Mouse (Mus musculus) CH12.LX (cell line): ENCODE results near the gene Vps4b. TPM values are rescaled to one million over a fixed set of nuclear protein-coding genes. Genes with fewer than 3 reads are reported as not detected.
A peak's percentile ranks its signal among the peaks of the same experiment; 100 is the strongest.

Source experiments
- DNase-seq: peaks from one replicate; pipeline ENCODE4 v3.0.0-alpha.2; 2013; ENCODE audit errors: extremely low read depth
- H3K27ac ChIP-seq: 2 replicates; pipeline ENCODE4 v1.5.1; 2012; ENCODE audit warnings: low read depth, mild to moderate bottlenecking, control low read depth, moderate library complexity; ENCODE audit not compliant: insufficient read depth
- H3K27me3 ChIP-seq: replicated peaks from 2 replicates; pipeline ENCODE3; 2012; ENCODE audit warnings: inconsistent platforms
- H3K36me3 ChIP-seq, 2 experiments: replicated peaks in 1 of 2; 2 replicates each; pipeline versions ENCODE3 to v1.6.1; 2012; ENCODE audit warnings: inconsistent platforms in 1 of 2, low read length in 1 of 2, mild to moderate bottlenecking in 1 of 2, mixed read lengths in 1 of 2, moderate library complexity in 1 of 2; ENCODE audit not compliant: control insufficient read depth in 1 of 2, insufficient read depth in 1 of 2
- H3K4me1 ChIP-seq, 2 experiments: 2 replicates each; pipeline ENCODE4 v1.6.1; 2012; ENCODE audit warnings: inconsistent platforms in 1 of 2, moderate library complexity in 1 of 2; ENCODE audit not compliant: insufficient read depth in 2 of 2, control insufficient read depth in 1 of 2
- H3K4me2 ChIP-seq: 2 replicates; pipeline ENCODE4 v1.6.1; 2012; ENCODE audit warnings: low read depth, mild to moderate bottlenecking, control low read depth; ENCODE audit not compliant: poor library complexity, insufficient read depth, severe bottlenecking
- H3K4me3 ChIP-seq, 3 experiments: fragments of 150-350 bp in 1 of 3; sonication (generic) in 1 of 3; replicated peaks in 1 of 3; 2 replicates each; pipeline versions ENCODE3 to v1.5.1; 2011 to 2012; ENCODE audit warnings: low read depth in 2 of 3, low read length in 2 of 3, mild to moderate bottlenecking in 2 of 3, moderate library complexity in 2 of 3, control low read depth in 1 of 3, improper control_type of control experiment in 1 of 3, inconsistent platforms in 1 of 3, mixed read lengths in 1 of 3; ENCODE audit not compliant: poor library complexity in 1 of 3
- H3K79me2 ChIP-seq: replicated peaks from 2 replicates; pipeline ENCODE4 v1.6.1; 2012; ENCODE audit warnings: mild to moderate bottlenecking, moderate library complexity; ENCODE audit not compliant: control insufficient read depth, poor library complexity, insufficient read depth, severe bottlenecking; ENCODE audit errors: extremely low read depth
- H3K9ac ChIP-seq: 2 replicates; pipeline ENCODE4 v1.6.1; 2012; ENCODE audit warnings: low read depth, mild to moderate bottlenecking, control low read depth, moderate library complexity; ENCODE audit not compliant: insufficient read depth
- H3K9me3 ChIP-seq: replicated peaks from 2 replicates; pipeline ENCODE3; 2012; ENCODE audit warnings: low read length, inconsistent platforms, mixed read lengths
- CHD2 ChIP-seq: IDR thresholded peaks from 2 replicates; pipeline ENCODE4 v1.6.1; 2011; ENCODE audit warnings: low read length, improper control_type of control experiment
- CTCF ChIP-seq, 2 experiments: IDR thresholded peaks in 1 of 2; conservative IDR thresholded peaks in 1 of 2; 2 replicates each; pipeline ENCODE4 v1.5.1; 2011 to 2012; ENCODE audit warnings: low read depth in 2 of 2, low read length in 2 of 2, improper control_type of control experiment in 1 of 2, inconsistent platforms in 1 of 2, mild to moderate bottlenecking in 1 of 2, moderate library complexity in 1 of 2
- E2F4 ChIP-seq: IDR thresholded peaks from 2 replicates; pipeline ENCODE4 v1.6.1; 2011; ENCODE audit warnings: low read depth, low read length, improper control_type of control experiment; ENCODE audit not compliant: insufficient replicate concordance
- EP300 ChIP-seq: IDR thresholded peaks from 2 replicates; pipeline ENCODE4 v1.6.1; 2011; ENCODE audit warnings: low read length, improper control_type of control experiment
- GABPA ChIP-seq: IDR thresholded peaks from 2 replicates; pipeline ENCODE4 v1.6.1; 2012; ENCODE audit warnings: low read depth, low read length, improper control_type of control experiment, inconsistent platforms; ENCODE audit not compliant: insufficient replicate concordance
- JUND ChIP-seq: conservative IDR thresholded peaks from 2 replicates; pipeline ENCODE4 v1.6.1; 2011; ENCODE audit warnings: low read depth, low read length, improper control_type of control experiment
- KAT2A ChIP-seq: IDR thresholded peaks from 2 replicates; pipeline ENCODE4 v1.6.1; 2012; ENCODE audit warnings: low read length, improper control_type of control experiment, inconsistent platforms; ENCODE audit not compliant: insufficient replicate concordance
- MAFK ChIP-seq: IDR thresholded peaks from 2 replicates; pipeline ENCODE4 v1.6.1; 2011; ENCODE audit warnings: low read length, improper control_type of control experiment; ENCODE audit not compliant: insufficient replicate concordance
- MAZ ChIP-seq: IDR thresholded peaks from 2 replicates; pipeline ENCODE4 v1.6.1; 2012; ENCODE audit warnings: low read depth, mild to moderate bottlenecking, inconsistent platforms, low read length, improper control_type of control experiment, moderate library complexity
- MEF2A ChIP-seq: IDR thresholded peaks from 2 replicates; pipeline ENCODE4 v1.6.1; 2014; ENCODE audit warnings: low read depth, mild to moderate bottlenecking, inconsistent platforms, low read length, improper control_type of control experiment, borderline replicate concordance
- NELFE ChIP-seq: IDR thresholded peaks from 2 replicates; pipeline ENCODE4 v1.6.1; 2011; ENCODE audit warnings: low read depth, low read length, improper control_type of control experiment
- NRF1 ChIP-seq: IDR thresholded peaks from 2 replicates; pipeline ENCODE4 v1.6.1; 2014; ENCODE audit warnings: low read depth, mild to moderate bottlenecking, inconsistent platforms, low read length, improper control_type of control experiment, moderate library complexity
- PAX5 ChIP-seq: IDR thresholded peaks from 2 replicates; pipeline ENCODE4 v1.6.1; 2012; ENCODE audit warnings: low read length, inconsistent platforms, mixed read lengths
- POLR2A ChIP-seq: IDR thresholded peaks from 2 replicates; pipeline ENCODE4 v1.6.1; 2011; ENCODE audit warnings: low read depth, mild to moderate bottlenecking, improper control_type of control experiment, low read length
- POLR2AphosphoS2 ChIP-seq: IDR thresholded peaks from 2 replicates; pipeline ENCODE4 v1.6.1; 2011; ENCODE audit warnings: low read depth, low read length, improper control_type of control experiment
- RAD21 ChIP-seq: IDR thresholded peaks from 2 replicates; pipeline ENCODE4 v1.6.1; 2011; ENCODE audit warnings: low read depth, mild to moderate bottlenecking, low read length, improper control_type of control experiment, moderate library complexity
- TBP ChIP-seq: conservative IDR thresholded peaks from 2 replicates; pipeline ENCODE4 v1.6.1; 2011; ENCODE audit warnings: low read depth, low read length, improper control_type of control experiment
- UBTF ChIP-seq: IDR thresholded peaks from 2 replicates; pipeline ENCODE4 v1.6.1; 2012; ENCODE audit warnings: low read depth, mild to moderate bottlenecking, inconsistent platforms, low read length, improper control_type of control experiment, moderate library complexity
- USF2 ChIP-seq: conservative IDR thresholded peaks from 2 replicates; pipeline ENCODE4 v1.6.1; 2011; ENCODE audit warnings: low read depth, low read length, improper control_type of control experiment
- dilution Hi-C: fragments of 300-500 bp; cut with MboI; formaldehyde crosslinking; loops from 2 replicates; pipeline ENCODE4 v1.14.3; 2020; ENCODE audit warnings: low sequenced_read_pairs; ENCODE audit not compliant: extremely low pct_unique_long_range_greater_than_20kb, extremely low pct_ligation_motif_present
- in situ Hi-C: fragments of 300-500 bp; cut with MboI; formaldehyde crosslinking; loops from 3 replicates; pipeline ENCODE4 v1.14.3; 2019; ENCODE audit warnings: low sequenced_read_pairs, low pct_ligation_motif_present, low pct_unique_long_range_greater_than_20kb, mixed read lengths
- polyA plus RNA-seq: library from polyadenylated mRNA; unstranded; fragments of >175 nt; gene quantifications from 2 replicates; pipeline ENCODE4 v1.2.1, GENCODE M21; 2012; ENCODE audit warnings: low read depth; ENCODE audit not compliant: insufficient read length
- total RNA-seq, 2 experiments: library from RNA; depleted of rRNA; stranded (reverse); fragments of 300-350 nt in 1 of 2; fragments of >200 nt in 1 of 2; gene quantifications; 2 replicates each; pipeline ENCODE4 v1.2.3; 2012 to 2014

The Vps4b gene
- total and polyA plus RNA-seq, 3 experiments, result 42.0 to 92.0 (median 51.4) TPM

GRCm38 (mm10) chr1:106764846-106765245 is 31.7 kb downstream of the Vps4b start:
- in situ Hi-C loops, result no loop called here
- Histone ChIP-seq H3K79me2 (no peaks in the 10 kb centered on the region), H3K4me1 (peaks cover 6 to 19% of the 10 kb centered on the region in 2 experiments), H3K27me3 (no peaks in the 10 kb centered on the region), H3K27ac (no peak overlapping the region; the same call in 1 of the 2 replicates), H3K9me3 (no peaks in the 10 kb centered on the region), H3K9ac (no peak overlapping the region), H3K4me2 (peak overlapping the region; percentile 13; the same call in 1 of the 2 replicates), H3K36me3 (peaks cover 20 to 62% of the 10 kb centered on the region in 2 experiments), H3K4me3 (no peak overlapping the region)
- DNase-seq, result peak; percentile 55
- dilution Hi-C loops, result no loop called here
- TF ChIP-seq POLR2AphosphoS2, result 0 out of 2 replicates have a peak, but pooled peaks have one; percentile 20
- TF ChIP-seq NRF1, result peak; percentile 35; the same call in 1 of the 2 replicates
- no peak for TF ChIP-seq CTCF (conservative IDR thresholded peaks at IDR 0.05 in 1 of 2, IDR thresholded peaks at IDR 0.05 in 1 of 2; ENCODE audit: low read depth in 2 of 2, low read length in 2 of 2)

- no peak for DNase-seq
- H3K4me1 ChIP-seq, result peaks cover 6 to 19% of the 10 kb centered on the region in 2 experiments
- no peak overlapping the region for H3K4me2 ChIP-seq
- H3K36me3 ChIP-seq, result peaks cover 19 to 59% of the 10 kb centered on the region in 2 experiments
- no peak overlapping the region for H3K9ac ChIP-seq
- H3K9me3 ChIP-seq, result no peaks in the 10 kb centered on the region
- TF ChIP-seq MAZ, result no peak
- TF ChIP-seq POLR2A, result no peak
- TF ChIP-seq NRF1, result no peak
- no peak for TF ChIP-seq RAD21
- TF ChIP-seq CTCF (conservative IDR thresholded peaks at IDR 0.05 in 1 of 2, IDR thresholded peaks at IDR 0.05 in 1 of 2; ENCODE audit: low read depth in 2 of 2, low read length in 2 of 2), result no peak
- TF ChIP-seq MEF2A, result no peak
- no peak for TF ChIP-seq USF2
- no peak for TF ChIP-seq CHD2
- TF ChIP-seq UBTF, result no peak
- no peak for TF ChIP-seq MAFK
- no peak for TF ChIP-seq JUND
- TF ChIP-seq KAT2A, result no peak
- H3K27me3 ChIP-seq, result no peaks in the 10 kb centered on the region
- no peak overlapping the region for H3K27ac ChIP-seq
- no peaks in the 10 kb centered on the region for H3K79me2 ChIP-seq
- dilution Hi-C loops (no loop called here), in situ Hi-C loops (no loop called here)
- H3K4me3 ChIP-seq, result no peak overlapping the region
These were observed 32.2 kb downstream of the Vps4b start for GRCm38 (mm10) chr1:106764281-106764680.

GRCm38 (mm10) chr1:106760750-106761149 is 35.8 kb downstream of the Vps4b start:
- dilution Hi-C loops (no loop called here), in situ Hi-C loops (no loop called here)
- Histone ChIP-seq H3K4me1 (peaks cover 10 to 28% of the 10 kb centered on the region in 2 experiments), H3K9ac (no peak overlapping the region; the same call in 1 of the 2 replicates), H3K79me2 (no peaks in the 10 kb centered on the region), H3K36me3 (peaks cover 4 to 34% of the 10 kb centered on the region in 2 experiments), H3K27ac (no peak overlapping the region), H3K27me3 (no peaks in the 10 kb centered on the region), H3K9me3 (no peaks in the 10 kb centered on the region), H3K4me2 (no peak overlapping the region), H3K4me3 (no peak overlapping the region)
- DNase-seq, result no peak
- TF ChIP-seq USF2 (no peak), E2F4 (no peak), PAX5 (no peak), EP300 (no peak), GABPA (no peak), KAT2A (no peak), POLR2A (no peak), NELFE (no peak), TBP (no peak)
